Mouse (Mus musculus) left cerebral cortex, adult 9 months (tissue): ENCODE measurements around the gene Rdh5.

Experiments used
- DNase-seq, 2 experiments: peaks; one replicate each; pipeline ENCODE4 v3.0.0; 2022; ENCODE audit warnings: low spot score in 2 of 2

Gene Rdh5

GRCm38 (mm10) chr10:128922822-128923012 is at the start of gene Rdh5:
TSS of gene Rdh5 (minus strand) at chr10:128922888.
- no peak for DNase-seq

DNA sequence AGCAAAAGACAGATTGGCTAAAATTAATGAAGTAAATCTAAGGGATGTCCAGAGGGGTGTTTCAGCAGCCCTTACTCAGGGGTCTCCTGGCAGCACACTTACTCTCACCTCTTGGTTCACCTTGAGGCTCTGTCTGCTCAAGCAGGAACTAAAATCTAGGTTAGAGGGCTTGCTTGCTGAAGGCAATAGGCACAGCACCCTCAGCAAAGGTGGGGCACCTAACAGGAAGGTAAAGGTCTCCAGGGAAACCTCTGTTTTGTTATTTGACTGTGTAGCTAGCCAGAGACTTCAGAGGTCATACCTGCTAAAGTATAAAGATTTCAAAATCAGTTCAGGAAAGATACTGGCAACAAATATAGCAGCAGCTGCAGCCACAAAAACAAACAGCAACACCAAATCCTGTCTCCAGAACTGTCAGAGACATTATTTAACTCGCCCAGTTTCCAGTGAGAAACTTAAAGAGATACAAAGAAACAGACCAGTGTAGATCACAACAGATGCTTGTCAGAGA is 48.1 kb upstream of the Rdh5 start:
- no peak for DNase-seq

DNA sequence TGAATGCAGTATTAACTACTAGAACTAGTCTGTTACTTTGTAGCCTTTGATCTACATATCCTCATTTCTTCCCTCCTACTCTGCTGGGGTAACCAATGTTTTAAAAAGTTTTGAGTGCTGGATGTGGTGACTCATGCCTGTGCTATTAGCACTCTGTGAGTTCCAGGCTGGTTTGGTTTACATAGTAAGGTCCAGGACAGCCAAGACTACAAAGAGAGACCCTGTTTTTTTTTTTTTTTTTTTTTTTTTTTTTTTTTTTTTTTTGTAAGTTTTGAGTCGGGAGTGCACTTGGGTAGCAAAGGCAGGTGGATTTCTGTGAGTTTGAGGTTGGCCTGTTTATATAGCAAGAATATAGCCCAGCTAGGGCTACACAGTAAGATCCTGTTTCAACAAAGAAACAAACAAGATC is 45.7 kb upstream of the Rdh5 start:
- no peak for DNase-seq

DNA sequence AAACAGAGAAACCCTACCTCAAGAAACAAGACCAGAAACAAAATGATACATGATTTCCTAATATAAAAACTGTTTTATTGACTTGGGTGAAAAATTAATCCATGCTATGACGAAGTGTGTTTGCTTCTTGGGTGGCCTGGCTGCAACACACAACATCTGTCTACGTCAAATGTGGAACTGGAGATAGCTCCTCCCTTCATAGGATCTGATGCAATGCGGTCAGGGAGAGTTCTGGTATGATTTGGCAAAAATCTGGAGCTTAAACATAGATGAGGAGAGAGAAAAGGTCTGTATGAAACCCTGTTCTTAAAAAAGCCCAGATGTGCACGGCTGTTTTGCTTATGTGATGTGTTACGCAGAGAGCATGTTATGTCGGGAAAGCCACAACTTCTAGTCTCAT is 43.2 kb upstream of the Rdh5 start:
- no peak for DNase-seq

- no peak for DNase-seq
These were observed 42.3 kb upstream of the Rdh5 start for GRCm38 (mm10) chr10:128964961-128965360.

DNA sequence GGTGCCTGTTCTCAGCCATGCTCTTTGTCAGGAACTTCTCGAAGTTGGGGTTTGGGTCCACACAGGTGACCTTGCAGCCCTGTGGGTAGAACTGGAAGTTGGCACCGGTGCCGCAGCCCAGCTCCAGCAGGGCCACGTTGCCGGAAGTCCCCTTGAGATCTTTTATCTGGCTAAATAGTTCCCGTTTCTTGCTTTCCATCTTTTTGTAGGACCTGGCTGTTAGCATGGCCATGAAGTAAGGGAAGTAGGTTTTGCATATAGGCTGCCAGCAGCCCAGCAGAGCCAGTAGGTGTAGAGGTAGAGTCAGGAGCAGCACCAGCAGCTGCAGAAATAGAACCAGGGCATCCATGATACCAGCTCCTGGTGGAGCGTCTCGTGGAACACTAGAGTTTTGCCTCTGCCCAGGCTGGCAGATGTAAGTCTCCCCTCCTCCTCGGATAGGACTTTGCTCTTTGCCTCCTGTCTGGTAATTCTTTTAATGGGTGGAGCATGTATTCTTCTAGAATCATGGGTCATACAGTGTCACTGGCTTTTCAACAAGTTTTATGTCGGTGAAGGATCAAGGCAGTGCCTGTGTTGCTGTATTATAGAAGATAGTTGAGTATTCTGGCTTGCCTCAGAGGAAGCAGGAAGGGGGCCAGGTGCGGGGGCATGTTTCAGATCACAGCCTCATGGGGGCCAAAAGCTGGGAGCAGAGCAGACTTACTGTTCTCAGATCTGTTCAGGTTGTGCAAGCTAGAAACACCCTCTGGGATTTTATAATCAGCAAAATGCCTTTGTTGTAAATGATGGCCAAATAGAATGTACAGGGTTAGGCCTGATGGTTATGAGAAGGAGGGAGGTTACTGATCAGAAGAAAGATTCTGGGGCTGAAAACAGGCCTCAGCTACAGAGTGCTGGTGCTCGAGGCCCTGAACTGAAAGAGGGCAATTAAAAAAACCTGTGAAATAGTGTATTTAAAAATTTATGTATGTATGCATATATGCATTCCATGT is 38.2 kb upstream of the Rdh5 start, which contains the start of gene Mettl7b:
TSS of gene Mettl7b (minus strand) at position 399 of the 995 bp plus-strand sequence.
- DNase-seq = no peak

GRCm38 (mm10) chr10:128960142-128960541 is 37.5 kb upstream of the Rdh5 start:
- no peak for DNase-seq

DNA sequence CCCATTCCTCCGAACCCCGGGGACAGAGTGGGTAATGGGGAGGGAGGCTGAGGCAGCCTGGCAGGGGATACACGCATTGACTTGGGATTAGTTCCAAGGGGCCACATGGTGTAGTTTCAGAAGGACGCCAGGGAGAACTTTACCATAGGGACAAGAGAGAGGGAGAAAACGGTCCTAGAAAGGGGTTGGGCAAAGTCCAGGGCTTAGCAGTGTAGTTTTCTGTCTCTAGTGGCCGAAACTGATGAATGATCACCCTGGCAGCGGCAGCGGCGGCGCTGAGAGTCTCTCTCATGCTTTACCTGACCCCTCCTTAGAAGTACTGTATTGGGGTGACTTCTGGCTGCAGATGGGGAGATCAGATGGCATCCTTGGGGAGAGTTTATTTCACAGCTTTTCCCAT is 35.7 kb upstream of the Rdh5 start:
- no peak for DNase-seq

- DNase-seq = no peak
These were observed 27.7 kb upstream of the Rdh5 start for GRCm38 (mm10) chr10:128950208-128950887.

- no peak for DNase-seq
These were observed 24.8 kb upstream of the Rdh5 start for GRCm38 (mm10) chr10:128947496-128947895.

GRCm38 (mm10) chr10:128945675-128946074 is 23.0 kb upstream of the Rdh5 start:
- DNase-seq = peak in 1 of 2 experiments; percentile 37

- no peak for DNase-seq
These were observed 17.9 kb upstream of the Rdh5 start for GRCm38 (mm10) chr10:128940475-128941061.

- no peak for DNase-seq
These were observed 16.3 kb upstream of the Rdh5 start for GRCm38 (mm10) chr10:128938974-128939373.

DNA sequence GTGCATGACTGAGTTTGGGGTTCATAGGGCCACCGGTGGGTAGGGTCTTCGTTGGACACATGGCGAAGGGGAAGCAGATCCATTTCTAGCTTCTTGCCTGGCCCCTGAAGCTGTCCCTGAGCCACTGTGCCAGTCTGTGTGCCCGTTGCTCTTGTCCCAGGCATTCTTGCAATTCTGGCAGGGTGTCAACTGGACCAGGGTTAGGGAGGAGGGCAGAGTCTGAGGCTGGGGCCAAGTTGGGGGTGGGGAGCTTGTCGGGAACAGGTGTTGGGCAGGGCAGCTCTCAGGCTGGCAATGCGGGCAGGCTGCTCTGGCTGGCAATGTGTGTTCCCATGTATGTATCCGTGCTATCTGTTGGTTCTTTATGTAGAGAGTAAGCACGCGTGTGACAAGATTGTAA is 15.8 kb upstream of the Rdh5 start:
- DNase-seq = no peak

DNA sequence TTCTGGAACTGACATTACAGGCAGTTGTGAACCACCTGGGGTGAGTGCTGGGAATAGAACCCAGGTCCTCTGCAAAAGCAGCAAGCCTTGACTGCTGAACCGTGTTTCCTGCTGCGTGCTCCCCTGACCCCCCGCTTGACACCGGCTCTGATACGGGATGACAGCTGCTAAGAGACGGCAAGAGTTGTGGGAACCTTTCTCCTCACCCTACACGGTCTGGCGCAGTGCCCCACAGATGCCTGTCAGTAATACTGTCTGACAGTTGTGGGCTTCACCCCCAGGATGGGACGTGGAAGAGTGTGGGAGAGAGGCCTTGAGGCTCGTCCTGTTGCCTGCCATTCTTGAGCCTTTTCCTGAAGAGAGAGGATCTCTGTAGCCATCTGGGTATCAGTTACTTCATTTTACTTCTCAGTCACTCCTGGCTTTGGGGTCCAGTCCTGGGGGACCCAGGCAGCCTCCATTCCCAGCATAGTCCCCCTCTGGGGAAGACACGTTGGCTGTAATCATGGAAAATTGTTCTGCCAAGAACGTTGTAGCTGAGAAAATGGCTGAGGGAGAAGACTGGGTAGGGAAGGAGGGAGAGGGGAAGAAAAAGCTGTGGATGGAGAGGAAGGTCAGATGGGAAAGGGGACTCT is 15.2 kb upstream of the Rdh5 start:
- DNase-seq = no peak

DNA sequence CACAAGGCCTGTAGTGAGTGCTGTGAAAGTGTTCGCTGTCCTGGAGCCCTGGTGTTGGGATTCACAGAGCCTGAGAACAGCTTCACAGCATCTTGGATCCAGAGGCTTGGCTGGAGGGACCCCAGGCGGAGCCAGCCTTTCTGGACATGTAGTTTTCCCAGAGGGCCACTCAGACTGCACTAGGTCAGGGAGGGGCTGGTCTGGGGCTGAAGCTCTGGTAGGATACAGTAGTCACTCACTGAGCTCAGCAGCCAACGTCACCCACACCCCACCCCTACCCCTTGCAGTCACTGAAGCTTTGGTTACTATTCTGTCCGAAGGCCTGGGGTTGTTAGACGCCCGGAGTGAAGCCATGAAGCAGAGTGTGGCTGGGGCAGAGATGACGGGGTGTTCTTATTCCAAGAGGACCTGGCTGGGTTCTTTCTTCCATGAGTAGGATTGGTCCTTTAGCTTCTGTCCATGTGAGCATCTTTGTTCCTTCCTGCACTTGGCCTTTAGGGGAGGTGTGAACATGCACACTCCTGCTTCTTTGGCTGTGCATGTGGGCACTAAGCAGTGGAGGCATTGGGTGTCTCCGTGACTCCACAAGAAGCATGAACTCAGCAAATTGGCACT is 13.2 kb upstream of the Rdh5 start:
- no peak for DNase-seq

- no peak for DNase-seq
These were observed 12.5 kb upstream of the Rdh5 start for GRCm38 (mm10) chr10:128934997-128935787.

- DNase-seq = no peak
These were observed 11.5 kb upstream of the Rdh5 start for GRCm38 (mm10) chr10:128933976-128934721.

- no peak for DNase-seq
These were observed 10.9 kb upstream of the Rdh5 start, which contains the start of gene Itga7 for GRCm38 (mm10) chr10:128933574-128933973. TSS of gene Itga7 (plus strand) at chr10:128933818.

DNA sequence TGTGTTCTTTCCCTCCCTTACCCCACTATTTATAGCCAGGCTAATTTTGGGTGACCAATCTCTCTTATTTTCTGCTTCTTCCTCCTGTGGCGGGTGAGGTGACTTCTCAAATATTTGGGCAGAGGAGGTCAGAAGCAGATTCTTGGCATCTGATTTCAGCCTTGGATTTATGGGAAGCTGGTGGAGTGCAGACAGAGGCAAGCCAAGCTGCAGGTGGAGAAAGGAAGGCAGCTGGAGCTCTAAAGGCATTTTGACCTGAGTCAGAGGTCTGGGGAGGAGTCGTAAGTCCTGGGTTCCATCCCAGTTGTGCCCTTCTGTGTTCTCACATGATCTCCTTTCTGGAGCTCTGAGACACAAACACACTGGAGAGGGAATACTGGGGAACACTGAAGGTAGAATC is 8.8 kb upstream of the Rdh5 start:
- DNase-seq = no peak
